Mouse (Mus musculus): ENCODE results near the gene Ndufa7. TPM values are rescaled to one million over a fixed set of nuclear protein-coding genes. Genes with fewer than 3 reads are reported as not detected.

Ndufa7 gene
- 425 and 461 TPM in 2 replicates for polyA plus RNA-seq (2015; fragmentation: Nextera tagmentation; extraction: Ambion mirVana)

GRCm38 (mm10) chr17:33824084-33824996 is at the start of gene Ndufa7, which contains the start of gene Rps28:
Ndufa7 (plus strand) TSS chr17:33824572.
Rps28 (minus strand) TSS chr17:33824562.
- peak within 1 kb of the TSS; percentile 67 for H3K4me3 ChIP-seq
- H3K4me2 ChIP-seq = peak within 1 kb of the TSS; percentile 84
- peaks cover 47% of the 10 kb centered on the region for H3K4me1 ChIP-seq
- peak within 1 kb of the TSS; percentile 85 for H3K27ac ChIP-seq
- H3K27me3 ChIP-seq = no peaks in the 10 kb centered on the region
- peaks cover 41% of the 10 kb centered on the region for H3K36me3 ChIP-seq
- no peaks in the 10 kb centered on the region for H3K9me3 ChIP-seq
- under 1% methylated on average over 51 of the region's 51 CpGs for WGBS
- peak within 1 kb of the TSS; percentile 69 for H3K9ac ChIP-seq
- ATAC-seq (ENCODE audit: borderline replicate concordance, extremely low read depth, low FRiP score, low TSS enrichment) = peak; percentile 92

GRCm38 (mm10) chr17:33774573-33775155 is 49.7 kb upstream of the Ndufa7 start:
- no peak overlapping the region for H3K9ac ChIP-seq
- H3K27ac ChIP-seq = no peak overlapping the region
- peaks cover 17% of the 10 kb centered on the region for H3K4me1 ChIP-seq
- no peak overlapping the region for H3K4me2 ChIP-seq
- no peaks in the 10 kb centered on the region for H3K27me3 ChIP-seq
- no peak overlapping the region for H3K4me3 ChIP-seq
- 86% methylated on average over 8 of the region's 8 CpGs for WGBS
- no peaks in the 10 kb centered on the region for H3K9me3 ChIP-seq
- no peak for ATAC-seq (ENCODE audit: borderline replicate concordance, extremely low read depth, low FRiP score, low TSS enrichment)
- H3K36me3 ChIP-seq = peaks cover 31% of the 10 kb centered on the region

GRCm38 (mm10) chr17:33775287-33775686 is 49.1 kb upstream of the Ndufa7 start:
- Histone ChIP-seq H3K27ac (no peak overlapping the region), H3K36me3 (peaks cover 31% of the 10 kb centered on the region), H3K4me3 (no peak overlapping the region), H3K27me3 (no peaks in the 10 kb centered on the region), H3K4me1 (peaks cover 22% of the 10 kb centered on the region), H3K9ac (no peak overlapping the region), H3K4me2 (no peak overlapping the region), H3K9me3 (no peaks in the 10 kb centered on the region)
- ATAC-seq (ENCODE audit: borderline replicate concordance, extremely low read depth, low FRiP score, low TSS enrichment) = no peak
- whole genome bisulfite sequencing = 92% methylated on average over 4 of the region's 4 CpGs

- Histone ChIP-seq H3K4me1 (peaks cover 54% of the 10 kb centered on the region), H3K9ac (no peak overlapping the region), H3K9me3 (no peaks in the 10 kb centered on the region), H3K27ac (peak overlapping the region; percentile 89), H3K27me3 (no peaks in the 10 kb centered on the region), H3K36me3 (peaks cover 31% of the 10 kb centered on the region), H3K4me3 (peak overlapping the region; percentile 53), H3K4me2 (peak overlapping the region; percentile 95)
- ATAC-seq (ENCODE audit: borderline replicate concordance, extremely low read depth, low FRiP score, low TSS enrichment) = peak; percentile 88
- WGBS = 21% methylated on average over 9 of the region's 9 CpGs
These were observed 45.0 kb upstream of the Ndufa7 start for GRCm38 (mm10) chr17:33779271-33779966.

GRCm38 (mm10) chr17:33779967-33780295 is 44.4 kb upstream of the Ndufa7 start:
- peak overlapping the region; percentile 95 for H3K4me2 ChIP-seq
- no peak for ATAC-seq (ENCODE audit: borderline replicate concordance, extremely low read depth, low FRiP score, low TSS enrichment)
- H3K27me3 ChIP-seq = no peaks in the 10 kb centered on the region
- H3K27ac ChIP-seq = peak overlapping the region; percentile 89
- H3K9ac ChIP-seq = no peak overlapping the region
- 57% methylated on average over 5 of the region's 5 CpGs for WGBS
- no peaks in the 10 kb centered on the region for H3K9me3 ChIP-seq
- peaks cover 54% of the 10 kb centered on the region for H3K4me1 ChIP-seq
- H3K36me3 ChIP-seq = peaks cover 28% of the 10 kb centered on the region
- H3K4me3 ChIP-seq = peak overlapping the region; percentile 53

- Histone ChIP-seq H3K36me3 (peaks cover 23% of the 10 kb centered on the region), H3K9ac (peak overlapping the region; percentile 55; the same call in 1 of the 2 replicates), H3K4me2 (peak overlapping the region; percentile 95), H3K27me3 (no peaks in the 10 kb centered on the region), H3K4me3 (peak overlapping the region; percentile 53), H3K9me3 (no peaks in the 10 kb centered on the region), H3K4me1 (peaks cover 54% of the 10 kb centered on the region), H3K27ac (peak overlapping the region; percentile 89)
- no peak for ATAC-seq (ENCODE audit: borderline replicate concordance, extremely low read depth, low FRiP score, low TSS enrichment)
- WGBS = 67% methylated on average over 5 of the region's 5 CpGs
These were observed 43.9 kb upstream of the Ndufa7 start for GRCm38 (mm10) chr17:33780431-33780830.

- Histone ChIP-seq H3K9ac (peak within 1 kb of the TSS; percentile 55), H3K27me3 (no peaks in the 10 kb centered on the region), H3K4me3 (peak within 1 kb of the TSS; percentile 53), H3K36me3 (peaks cover 18% of the 10 kb centered on the region), H3K27ac (peak within 1 kb of the TSS; percentile 89), H3K4me1 (peaks cover 54% of the 10 kb centered on the region), H3K4me2 (peak within 1 kb of the TSS; percentile 95), H3K9me3 (no peaks in the 10 kb centered on the region)
- ATAC-seq (ENCODE audit: borderline replicate concordance, extremely low read depth, low FRiP score, low TSS enrichment) = peak; percentile 56
- under 1% methylated on average over 46 of the region's 50 CpGs for WGBS
These were observed 43.0 kb upstream of the Ndufa7 start, which contains the start of gene Angptl4 for GRCm38 (mm10) chr17:33781124-33781977. Angptl4 (minus strand) TSS chr17:33781830.

GRCm38 (mm10) chr17:33782067-33782466 is 42.3 kb upstream of the Ndufa7 start:
- peaks cover 54% of the 10 kb centered on the region for H3K4me1 ChIP-seq
- no peaks in the 10 kb centered on the region for H3K27me3 ChIP-seq
- peak overlapping the region; percentile 55; the same call in 1 of the 2 replicates for H3K9ac ChIP-seq
- peak overlapping the region; percentile 95 for H3K4me2 ChIP-seq
- peaks cover 12% of the 10 kb centered on the region for H3K36me3 ChIP-seq
- ATAC-seq (ENCODE audit: borderline replicate concordance, extremely low read depth, low FRiP score, low TSS enrichment) = no peak
- peak overlapping the region; percentile 53 for H3K4me3 ChIP-seq
- no peaks in the 10 kb centered on the region for H3K9me3 ChIP-seq
- H3K27ac ChIP-seq = peak overlapping the region; percentile 89
- WGBS = 25% methylated on average over 4 of the region's 4 CpGs

GRCm38 (mm10) chr17:33783408-33783807 is 41.0 kb upstream of the Ndufa7 start:
- Histone ChIP-seq H3K36me3 (no peaks in the 10 kb centered on the region), H3K4me1 (peaks cover 49% of the 10 kb centered on the region), H3K9ac (no peak overlapping the region), H3K9me3 (no peaks in the 10 kb centered on the region), H3K27me3 (no peaks in the 10 kb centered on the region), H3K4me2 (no peak overlapping the region), H3K27ac (peak overlapping the region; percentile 68), H3K4me3 (no peak overlapping the region)
- peak; percentile 17; the same call in 1 of the 2 replicates for ATAC-seq (ENCODE audit: borderline replicate concordance, extremely low read depth, low FRiP score, low TSS enrichment)

- H3K4me3 ChIP-seq = no peak overlapping the region
- no peaks in the 10 kb centered on the region for H3K36me3 ChIP-seq
- peaks cover 34% of the 10 kb centered on the region for H3K4me1 ChIP-seq
- no peaks in the 10 kb centered on the region for H3K27me3 ChIP-seq
- no peak overlapping the region for H3K4me2 ChIP-seq
- H3K27ac ChIP-seq = no peak overlapping the region
- 50% methylated on average over 2 of the region's 2 CpGs for WGBS
- no peak for ATAC-seq (ENCODE audit: borderline replicate concordance, extremely low read depth, low FRiP score, low TSS enrichment)
- H3K9ac ChIP-seq = no peak overlapping the region
- no peaks in the 10 kb centered on the region for H3K9me3 ChIP-seq
These were observed 39.4 kb upstream of the Ndufa7 start for GRCm38 (mm10) chr17:33784939-33785338.

- 81% methylated on average over 18 of the region's 18 CpGs for WGBS
- Histone ChIP-seq H3K27ac (no peak overlapping the region), H3K27me3 (no peaks in the 10 kb centered on the region), H3K36me3 (no peaks in the 10 kb centered on the region), H3K4me3 (no peak overlapping the region), H3K4me2 (no peak overlapping the region), H3K9ac (no peak overlapping the region), H3K4me1 (peaks cover 21% of the 10 kb centered on the region), H3K9me3 (no peaks in the 10 kb centered on the region)
- no peak for ATAC-seq (ENCODE audit: borderline replicate concordance, extremely low read depth, low FRiP score, low TSS enrichment)
These were observed 38.0 kb upstream of the Ndufa7 start for GRCm38 (mm10) chr17:33786375-33786774.
